Mouse (Mus musculus) forebrain, postnatal 0 days (tissue): Measurements from ENCODE around the gene Ralgapb. TPM values are rescaled to one million over a fixed set of nuclear protein-coding genes. Genes with fewer than 3 reads are reported as not detected.
A peak's percentile ranks its signal among the peaks of the same experiment; 100 is the strongest.
"Not testable (repeated sequence)": the region's sequence is repeated elsewhere in the genome, so short reads cannot be mapped to it uniquely, and the experiment has no call there.

Source experiments
- ATAC-seq: fragments of 200-750 bp; cut with Nextera tagmentation; 2 replicates; pipeline ENCODE4 v1.8.0; 2017; ENCODE audit warnings: mild to moderate bottlenecking, moderate library complexity
- DNase-seq: peaks from one replicate; pipeline ENCODE4 v3.0.0-alpha.2; 2015
- H3K27ac ChIP-seq: fragments of 300-500 bp; sonication (generic); 2 replicates; pipeline ENCODE4 v1.5.1; 2014; ENCODE audit warnings: low read depth, mild to moderate bottlenecking, antibody characterized with exemption, low read length, moderate library complexity, mixed read lengths
- H3K27me3 ChIP-seq: fragments of 300-500 bp; sonication (generic); 2 replicates; pipeline ENCODE4 v1.6.1; 2014; ENCODE audit warnings: mild to moderate bottlenecking, low read length, mixed read lengths; ENCODE audit not compliant: insufficient read depth
- H3K36me3 ChIP-seq: fragments of 300-500 bp; sonication (generic); 2 replicates; pipeline ENCODE4 v1.6.1; 2014; ENCODE audit warnings: mild to moderate bottlenecking, moderate library complexity; ENCODE audit not compliant: insufficient read depth
- H3K4me1 ChIP-seq: fragments of 300-500 bp; sonication (generic); 2 replicates; pipeline ENCODE4 v1.6.1; 2014; ENCODE audit warnings: antibody characterized with exemption; ENCODE audit not compliant: insufficient read depth
- H3K4me2 ChIP-seq: fragments of 300-500 bp; sonication (generic); 2 replicates; pipeline ENCODE4 v1.6.1; 2014; ENCODE audit warnings: low read depth, mild to moderate bottlenecking, moderate library complexity
- H3K4me3 ChIP-seq: fragments of 300-500 bp; sonication (generic); 2 replicates; pipeline ENCODE4 v1.5.1; 2014; ENCODE audit warnings: low read depth, low read length, mixed read lengths
- H3K9ac ChIP-seq: fragments of 300-500 bp; sonication (generic); 2 replicates; pipeline ENCODE4 v1.6.1; 2014; ENCODE audit warnings: mild to moderate bottlenecking
- H3K9me3 ChIP-seq: fragments of 300-500 bp; sonication (generic); 2 replicates; pipeline ENCODE4 v1.6.1; 2016; ENCODE audit warnings: low read length
- CTCF ChIP-seq: sonication (generic); IDR thresholded peaks from 2 replicates; pipeline ENCODE4 v1.5.1; 2016; ENCODE audit warnings: antibody characterized with exemption, control low read depth, low read depth
- WGBS: fragments of 180-500 bp; shearing (Covaris S2); extraction: QIAGEN DNeasy Blood & Tissue Kit; methylation state at CpG from one replicate; pipeline ENCODE4 v1.1.7; 2014; 5-methylcytosine and 5-hydroxymethylcytosine counted together
- polyA plus RNA-seq: library from polyadenylated mRNA; unstranded; fragments of >200 nt; fragmentation: Nextera tagmentation; extraction: Ambion mirVana; gene quantifications from 2 replicates; pipeline ENCODE4 v1.2.1, GENCODE M21; 2015
- total RNA-seq: library from RNA; depleted of rRNA; stranded (reverse); fragments of >200 nt; gene quantifications from 2 replicates; pipeline ENCODE4 v1.2.3, GENCODE M21; 2014

Gene Ralgapb
- total and polyA plus RNA-seq, 2 experiments from 2014 or later = 16.6 to 55.5 TPM

GRCm38 (mm10) chr2:158376798-158377197 lies 32.9 kb upstream of the Ralgapb start:
- TF ChIP-seq CTCF = no peak
- no peak for ATAC-seq
- Histone ChIP-seq H3K36me3 (no peaks in the 10 kb centered on the region), H3K27ac (no peak overlapping the region), H3K9me3 (no peaks in the 10 kb centered on the region), H3K4me1 (no peaks in the 10 kb centered on the region), H3K4me2 (peak overlapping the region; percentile 49), H3K4me3 (peak overlapping the region; percentile 48), H3K9ac (0 out of 2 replicates have a peak overlapping the region, but pooled peaks have one; percentile 19), H3K27me3 (no peaks in the 10 kb centered on the region; the same call in 1 of the 2 replicates)
- no peak for DNase-seq
- WGBS = 60% methylated on average over 7 of the region's 7 CpGs

GRCm38 (mm10) chr2:158377811-158378210 lies 31.8 kb upstream of the Ralgapb start:
- no peaks in the 10 kb centered on the region; the same call in 1 of the 2 replicates for H3K27me3 ChIP-seq
- H3K4me1 ChIP-seq = no peaks in the 10 kb centered on the region
- no peak for TF ChIP-seq CTCF
- no peaks in the 10 kb centered on the region for H3K36me3 ChIP-seq
- H3K4me3 ChIP-seq = no peak overlapping the region
- DNase-seq (no peak), ATAC-seq (no peak)
- no peak overlapping the region for H3K27ac ChIP-seq
- H3K9me3 ChIP-seq = no peaks in the 10 kb centered on the region
- peak overlapping the region; percentile 49 for H3K4me2 ChIP-seq
- 79% methylated on average over 1 of the region's 1 CpGs for WGBS
- no peak overlapping the region for H3K9ac ChIP-seq

GRCm38 (mm10) chr2:158379354-158380078 lies 30.1 kb upstream of the Ralgapb start:
- H3K4me1 ChIP-seq = no peaks in the 10 kb centered on the region
- H3K27me3 ChIP-seq = no peaks in the 10 kb centered on the region; the same call in 1 of the 2 replicates
- H3K9me3 ChIP-seq = no peaks in the 10 kb centered on the region
- no peak overlapping the region for H3K27ac ChIP-seq
- no peak overlapping the region for H3K4me3 ChIP-seq
- WGBS = 40% methylated on average over 13 of the region's 13 CpGs
- ATAC-seq = peak; percentile 41
- no peaks in the 10 kb centered on the region for H3K36me3 ChIP-seq
- peak; percentile 86 for DNase-seq
- H3K4me2 ChIP-seq = no peak overlapping the region
- TF ChIP-seq CTCF = peak; percentile 97
- H3K9ac ChIP-seq = no peak overlapping the region

- H3K36me3 ChIP-seq = no peaks in the 10 kb centered on the region
- H3K9me3 ChIP-seq = no peaks in the 10 kb centered on the region
- no peaks in the 10 kb centered on the region for H3K4me1 ChIP-seq
- TF ChIP-seq CTCF = no peak
- no peak for DNase-seq
- H3K4me2 ChIP-seq = no peak overlapping the region
- no peak overlapping the region for H3K9ac ChIP-seq
- no peak for ATAC-seq
- no peaks in the 10 kb centered on the region for H3K27me3 ChIP-seq
- H3K4me3 ChIP-seq = no peak overlapping the region
- 36% methylated on average over 8 of the region's 8 CpGs for WGBS
- H3K27ac ChIP-seq = no peak overlapping the region
Measured at GRCm38 (mm10) chr2:158386072-158386471, 23.6 kb upstream of the Ralgapb start.

- 79% methylated on average over 7 of the region's 7 CpGs for WGBS
- no peaks in the 10 kb centered on the region for H3K4me1 ChIP-seq
Measured at GRCm38 (mm10) chr2:158389421-158389820, 20.2 kb upstream of the Ralgapb start.

GRCm38 (mm10) chr2:158396369-158396768 lies 13.3 kb upstream of the Ralgapb start:
- no peak for DNase-seq
- Histone ChIP-seq H3K4me1 (no peaks in the 10 kb centered on the region), H3K27me3 (no peaks in the 10 kb centered on the region), H3K9ac (no peak overlapping the region), H3K36me3 (no peaks in the 10 kb centered on the region), H3K27ac (no peak overlapping the region), H3K9me3 (no peaks in the 10 kb centered on the region), H3K4me2 (no peak overlapping the region), H3K4me3 (no peak overlapping the region)
- WGBS = 92% methylated on average over 6 of the region's 6 CpGs
- TF ChIP-seq CTCF = no peak
- no peak for ATAC-seq

More at GRCm38 (mm10) chr2:158389421-158389820, 20.2 kb upstream of the Ralgapb start:
- no peak for ATAC-seq
- no peak overlapping the region for H3K4me2 ChIP-seq
- TF ChIP-seq CTCF = no peak
- H3K9ac ChIP-seq = no peak overlapping the region
- no peaks in the 10 kb centered on the region for H3K9me3 ChIP-seq
- H3K4me3 ChIP-seq = no peak overlapping the region
- no peaks in the 10 kb centered on the region for H3K36me3 ChIP-seq
- DNase-seq = no peak
- no peaks in the 10 kb centered on the region for H3K27me3 ChIP-seq
- no peak overlapping the region for H3K27ac ChIP-seq

- not testable (repeated sequence) for H3K36me3 ChIP-seq, H3K4me1 ChIP-seq, ATAC-seq, DNase-seq, H3K9ac ChIP-seq, H3K4me3 ChIP-seq, H3K4me2 ChIP-seq, H3K27ac ChIP-seq, H3K9me3 ChIP-seq, H3K27me3 ChIP-seq
- 70% methylated on average over 13 of the region's 13 CpGs for WGBS
Measured at GRCm38 (mm10) chr2:158397140-158397539, 12.5 kb upstream of the Ralgapb start.
